Mouse (Mus musculus) forebrain, embryonic 16.5 days (tissue): Measurements from ENCODE around the gene Polr2i. TPM values are rescaled to one million over a fixed set of nuclear protein-coding genes. Genes with fewer than 3 reads are reported as not detected.
"Not testable (repeated sequence)": the region's sequence is repeated elsewhere in the genome, so short reads cannot be mapped to it uniquely, and the experiment has no call there.

Source experiments
- ATAC-seq: fragments of 200-750 bp; cut with Nextera tagmentation; 2 replicates; pipeline ENCODE4 v1.8.0; 2017; ENCODE audit warnings: mild to moderate bottlenecking, moderate library complexity
- H3K27ac ChIP-seq: fragments of 300-500 bp; sonication (generic); 2 replicates; pipeline ENCODE4 v1.5.1; 2014; ENCODE audit warnings: low read length, control low read depth
- H3K27me3 ChIP-seq: fragments of 300-500 bp; sonication (generic); replicated peaks from 2 replicates; pipeline ENCODE4 v1.6.1; 2014; ENCODE audit warnings: low read length; ENCODE audit not compliant: control insufficient read depth, insufficient read depth
- H3K36me3 ChIP-seq: fragments of 300-500 bp; sonication (generic); 2 replicates; pipeline ENCODE4 v1.6.1; 2014; ENCODE audit not compliant: control insufficient read depth, insufficient read depth
- H3K4me1 ChIP-seq: fragments of 300-500 bp; sonication (generic); replicated peaks from 2 replicates; pipeline ENCODE4 v1.6.1; 2014; ENCODE audit warnings: low read length; ENCODE audit not compliant: control insufficient read depth, insufficient read depth
- H3K4me2 ChIP-seq: fragments of 300-500 bp; sonication (generic); 2 replicates; pipeline ENCODE4 v1.6.1; 2014; ENCODE audit warnings: mild to moderate bottlenecking, low read length, control low read depth
- H3K4me3 ChIP-seq: fragments of 300-500 bp; sonication (generic); replicated peaks from 2 replicates; pipeline ENCODE4 v1.5.1; 2014; ENCODE audit warnings: mild to moderate bottlenecking, low read length, control low read depth
- H3K9ac ChIP-seq: fragments of 300-500 bp; sonication (generic); replicated peaks from 2 replicates; pipeline ENCODE4 v1.6.1; 2014; ENCODE audit warnings: low read depth, low read length, control low read depth
- H3K9me3 ChIP-seq: fragments of 300-500 bp; sonication (generic); 2 replicates; pipeline ENCODE4 v1.6.1; 2016; ENCODE audit warnings: low read length; ENCODE audit not compliant: control insufficient read depth
- WGBS: fragments of 180-500 bp; shearing (Covaris S2); extraction: QIAGEN DNeasy Blood & Tissue Kit; methylation state at CpG from one replicate; pipeline ENCODE4 v1.1.7; 2014; 5-methylcytosine and 5-hydroxymethylcytosine counted together
- polyA plus RNA-seq: library from polyadenylated mRNA; unstranded; fragments of >200 nt; fragmentation: Nextera tagmentation; extraction: Ambion mirVana; gene quantifications from 2 replicates; pipeline ENCODE4 v1.2.1, GENCODE M21; 2015

The Polr2i gene
- polyA plus RNA-seq, 1 experiment from 2014 or later = 165 TPM

- Histone ChIP-seq H3K4me2 (no peak overlapping the region), H3K36me3 (no peaks in the 10 kb centered on the region), H3K27me3 (no peaks in the 10 kb centered on the region), H3K9me3 (no peaks in the 10 kb centered on the region), H3K27ac (no peak overlapping the region), H3K4me3 (no peak overlapping the region), H3K4me1 (peaks cover 20% of the 10 kb centered on the region), H3K9ac (no peak overlapping the region)
- ATAC-seq = no peak
- 93% methylated on average over 15 of the region's 15 CpGs for WGBS
Observed at GRCm38 (mm10) chr7:30234276-30234858, 2.6 kb downstream of the Polr2i start.

DNA sequence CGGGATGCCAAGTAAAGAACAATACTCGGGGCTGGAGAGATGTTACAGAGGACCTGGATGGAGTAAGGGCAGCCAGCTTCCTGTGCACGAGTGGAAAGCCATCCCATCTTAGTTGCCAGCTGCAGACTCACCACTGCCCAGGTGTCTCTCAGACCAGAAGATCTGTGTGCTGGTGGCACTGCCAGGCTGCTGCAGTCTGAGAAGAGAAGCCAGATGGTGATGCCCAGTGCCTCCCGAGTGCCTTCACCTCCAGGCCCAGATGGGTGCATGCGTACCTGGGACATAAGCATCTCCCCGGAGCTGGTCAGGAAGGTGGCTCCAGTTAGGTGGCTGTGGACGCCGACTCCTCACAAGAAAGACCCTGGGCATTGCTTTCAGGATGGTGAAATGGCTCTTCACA is 3.3 kb downstream of the Polr2i start:
- no peak overlapping the region for H3K4me2 ChIP-seq

DNA sequence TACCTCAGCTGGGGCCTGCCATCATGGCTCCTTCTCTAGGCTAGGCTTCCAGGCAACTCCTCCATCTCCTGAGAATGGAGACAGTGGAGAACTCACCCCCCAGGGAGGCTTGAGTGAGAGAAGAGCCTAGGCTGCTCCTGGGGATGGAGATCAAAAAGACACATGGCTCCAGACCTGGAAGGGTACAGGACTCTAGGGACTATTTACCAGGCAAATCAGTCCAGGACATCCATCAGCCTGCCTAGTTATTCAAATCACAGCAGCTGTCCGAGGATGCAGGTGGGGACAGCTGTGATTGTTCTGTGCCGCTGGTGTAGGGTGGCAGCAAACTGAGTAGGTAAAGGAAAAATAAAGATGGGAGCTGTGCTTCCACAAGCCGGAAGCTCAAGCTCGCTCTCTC is 3.9 kb downstream of the Polr2i start, which contains the start of gene Ovol3:
Ovol3 (minus strand) TSS at position 101 of the 400 bp plus-strand sequence.
- no peak for ATAC-seq
- Histone ChIP-seq H3K9me3 (no peaks in the 10 kb centered on the region), H3K27ac (no peak within 1 kb of the TSS), H3K27me3 (no peaks in the 10 kb centered on the region), H3K36me3 (no peaks in the 10 kb centered on the region), H3K4me3 (no peak within 1 kb of the TSS), H3K4me2 (no peak within 1 kb of the TSS), H3K4me1 (peaks cover 17% of the 10 kb centered on the region), H3K9ac (no peak within 1 kb of the TSS)
- 89% methylated on average over 4 of the region's 4 CpGs for WGBS

More for the DNA sequence above, 3.3 kb downstream of the Polr2i start:
- H3K9me3 ChIP-seq = no peaks in the 10 kb centered on the region
- peaks cover 20% of the 10 kb centered on the region for H3K4me1 ChIP-seq
- H3K9ac ChIP-seq = no peak overlapping the region
- WGBS = 94% methylated on average over 8 of the region's 8 CpGs
- ATAC-seq = no peak
- H3K4me3 ChIP-seq = no peak overlapping the region
- H3K27me3 ChIP-seq = no peaks in the 10 kb centered on the region
- H3K27ac ChIP-seq = no peak overlapping the region
- H3K36me3 ChIP-seq = no peaks in the 10 kb centered on the region

DNA sequence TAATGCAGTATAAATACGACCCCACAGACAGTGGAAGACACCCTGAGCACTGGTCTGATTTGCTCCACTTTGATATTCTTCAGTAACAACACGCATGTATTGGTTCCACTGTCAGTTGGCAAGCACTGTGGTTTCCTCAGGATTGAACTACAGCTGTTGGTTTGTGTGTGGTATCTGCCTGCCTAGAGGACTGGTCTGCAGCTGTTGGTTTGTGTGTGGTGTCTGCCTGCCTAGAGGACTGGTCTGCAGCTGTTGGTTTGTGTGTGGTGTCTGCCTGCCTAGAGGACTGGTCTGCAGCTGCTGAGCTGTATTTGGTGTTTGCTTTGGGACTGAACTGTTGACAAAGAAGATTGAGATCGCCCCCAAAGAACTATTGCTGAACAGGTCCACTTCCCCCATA is 5.6 kb downstream of the Polr2i start:
- H3K9me3 ChIP-seq, H3K4me3 ChIP-seq, H3K36me3 ChIP-seq, H3K27ac ChIP-seq, H3K27me3 ChIP-seq, ATAC-seq, H3K9ac ChIP-seq, H3K4me2 ChIP-seq: not testable (repeated sequence)
- H3K4me1 ChIP-seq = peaks cover 11% of the 10 kb centered on the region
- 81% methylated on average over 3 of the region's 3 CpGs for WGBS

- Histone ChIP-seq H3K4me1 (no peaks in the 10 kb centered on the region), H3K4me2 (no peak overlapping the region), H3K9ac (no peak overlapping the region), H3K4me3 (no peak overlapping the region), H3K27ac (no peak overlapping the region), H3K27me3 (no peaks in the 10 kb centered on the region), H3K9me3 (no peaks in the 10 kb centered on the region), H3K36me3 (no peaks in the 10 kb centered on the region)
- 87% methylated on average over 12 of the region's 12 CpGs for WGBS
- ATAC-seq = no peak
Observed at GRCm38 (mm10) chr7:30251956-30252954, 20.5 kb downstream of the Polr2i start.

GRCm38 (mm10) chr7:30265041-30265440 is 33.3 kb downstream of the Polr2i start:
- Histone ChIP-seq H3K27ac (no peak overlapping the region), H3K9me3 (no peaks in the 10 kb centered on the region), H3K9ac (no peak overlapping the region), H3K4me1 (no peaks in the 10 kb centered on the region), H3K4me3 (no peak overlapping the region), H3K36me3 (no peaks in the 10 kb centered on the region), H3K4me2 (no peak overlapping the region), H3K27me3 (no peaks in the 10 kb centered on the region)
- no peak for ATAC-seq
- 74% methylated on average over 2 of the region's 2 CpGs for WGBS

DNA sequence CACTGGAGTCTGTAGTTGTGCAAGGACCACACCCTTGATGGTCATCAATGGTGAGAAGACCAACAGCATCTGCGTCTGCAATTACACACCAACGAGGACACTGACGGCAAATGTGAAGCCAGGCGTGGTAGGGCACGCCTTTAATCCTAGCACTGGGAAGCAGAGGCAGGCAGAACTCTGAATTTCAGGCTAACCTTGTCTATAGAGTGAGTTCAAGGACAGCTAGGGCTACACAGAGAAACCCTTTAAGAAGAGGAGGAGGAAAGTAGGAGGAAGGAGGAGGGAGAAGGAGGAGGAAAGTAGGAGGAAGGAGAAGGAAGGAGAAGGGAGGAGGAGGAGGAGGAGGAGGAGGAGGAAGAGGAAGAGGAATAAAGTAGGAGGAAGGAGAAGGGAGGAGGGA is 33.8 kb downstream of the Polr2i start:
- no peaks in the 10 kb centered on the region for H3K27me3 ChIP-seq
- no peak overlapping the region for H3K9ac ChIP-seq
- no peak overlapping the region for H3K4me3 ChIP-seq
- H3K27ac ChIP-seq = no peak overlapping the region
- no peaks in the 10 kb centered on the region for H3K9me3 ChIP-seq
- ATAC-seq = no peak
- no peaks in the 10 kb centered on the region for H3K4me1 ChIP-seq
- no peaks in the 10 kb centered on the region for H3K36me3 ChIP-seq
- H3K4me2 ChIP-seq = no peak overlapping the region
- 93% methylated on average over 5 of the region's 5 CpGs for WGBS

GRCm38 (mm10) chr7:30265935-30266334 is 34.2 kb downstream of the Polr2i start:
- no peak for ATAC-seq
- no peaks in the 10 kb centered on the region for H3K36me3 ChIP-seq
- no peaks in the 10 kb centered on the region for H3K27me3 ChIP-seq
- H3K4me3 ChIP-seq = no peak overlapping the region
- 92% methylated on average over 7 of the region's 7 CpGs for WGBS
- H3K4me1 ChIP-seq = no peaks in the 10 kb centered on the region
- no peak overlapping the region for H3K9ac ChIP-seq
- H3K4me2 ChIP-seq = no peak overlapping the region
- H3K27ac ChIP-seq = no peak overlapping the region
- H3K9me3 ChIP-seq = no peaks in the 10 kb centered on the region

GRCm38 (mm10) chr7:30266780-30267179 is 35.0 kb downstream of the Polr2i start:
- no peaks in the 10 kb centered on the region for H3K4me1 ChIP-seq
- 78% methylated on average over 3 of the region's 3 CpGs for WGBS
- no peaks in the 10 kb centered on the region for H3K27me3 ChIP-seq
- no peak overlapping the region for H3K27ac ChIP-seq
- no peak overlapping the region for H3K9ac ChIP-seq
- H3K4me3 ChIP-seq = no peak overlapping the region
- H3K4me2 ChIP-seq = no peak overlapping the region
- H3K9me3 ChIP-seq = no peaks in the 10 kb centered on the region
- no peak for ATAC-seq
- H3K36me3 ChIP-seq = no peaks in the 10 kb centered on the region
